Mouse (Mus musculus) sigmoid colon, adult 10 weeks (tissue): Measurements from ENCODE around the gene Lipa. TPM values are rescaled to one million over a fixed set of nuclear protein-coding genes. Genes with fewer than 3 reads are reported as not detected.

Experiments used
- polyA plus RNA-seq: library from polyadenylated mRNA; stranded (reverse); fragments of 350-450 nt; fragmentation: Illumina TruSeq; extraction: RNeasy Lipid Tissue Mini Kit (QIAGEN cat#74804); gene quantifications from one replicate; pipeline ENCODE4 v1.2.3, GENCODE M21; 2014; ENCODE audit warnings: low read depth, low replicate concordance

Lipa gene
- polyA plus RNA-seq, result 65.5 TPM

DNA sequence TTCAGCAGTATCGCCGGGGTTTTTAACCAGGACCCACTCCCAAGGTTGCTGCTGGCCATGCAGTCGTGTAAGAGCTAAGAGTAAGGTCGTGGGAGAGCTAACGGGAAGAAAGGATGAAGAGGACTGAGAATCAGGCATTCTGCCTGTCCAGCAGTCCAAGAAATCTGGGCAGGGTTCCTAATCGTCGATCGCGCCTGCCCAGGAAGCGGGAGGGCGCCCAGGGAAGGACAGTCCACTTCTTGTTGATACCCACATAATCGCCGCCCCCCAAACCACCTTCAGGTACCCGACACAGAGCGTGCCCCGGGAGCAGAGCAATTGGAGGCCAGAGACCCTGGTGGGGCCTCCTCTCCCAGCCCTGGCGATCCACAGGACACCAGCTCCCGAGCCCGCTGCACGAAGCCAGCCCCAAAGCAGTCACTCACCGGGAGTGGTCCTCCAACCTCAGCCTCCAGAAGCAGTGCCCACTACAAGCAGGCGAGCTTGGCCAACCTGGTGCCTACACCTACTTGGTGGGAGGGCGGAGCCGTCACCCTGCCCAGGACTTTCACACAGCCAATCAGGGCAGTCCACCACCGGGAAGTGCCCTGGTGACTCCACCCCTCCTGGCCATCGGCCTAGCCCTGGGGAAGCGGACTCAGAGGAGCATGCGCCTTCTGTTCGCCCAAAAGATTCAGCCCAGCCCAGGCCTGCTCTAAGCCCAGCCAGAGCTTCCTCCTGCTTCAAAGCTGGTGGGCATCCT is at the start of gene Lipa:
TSS of gene Lipa (minus strand) at position 534 of the 742 bp plus-strand sequence.

DNA sequence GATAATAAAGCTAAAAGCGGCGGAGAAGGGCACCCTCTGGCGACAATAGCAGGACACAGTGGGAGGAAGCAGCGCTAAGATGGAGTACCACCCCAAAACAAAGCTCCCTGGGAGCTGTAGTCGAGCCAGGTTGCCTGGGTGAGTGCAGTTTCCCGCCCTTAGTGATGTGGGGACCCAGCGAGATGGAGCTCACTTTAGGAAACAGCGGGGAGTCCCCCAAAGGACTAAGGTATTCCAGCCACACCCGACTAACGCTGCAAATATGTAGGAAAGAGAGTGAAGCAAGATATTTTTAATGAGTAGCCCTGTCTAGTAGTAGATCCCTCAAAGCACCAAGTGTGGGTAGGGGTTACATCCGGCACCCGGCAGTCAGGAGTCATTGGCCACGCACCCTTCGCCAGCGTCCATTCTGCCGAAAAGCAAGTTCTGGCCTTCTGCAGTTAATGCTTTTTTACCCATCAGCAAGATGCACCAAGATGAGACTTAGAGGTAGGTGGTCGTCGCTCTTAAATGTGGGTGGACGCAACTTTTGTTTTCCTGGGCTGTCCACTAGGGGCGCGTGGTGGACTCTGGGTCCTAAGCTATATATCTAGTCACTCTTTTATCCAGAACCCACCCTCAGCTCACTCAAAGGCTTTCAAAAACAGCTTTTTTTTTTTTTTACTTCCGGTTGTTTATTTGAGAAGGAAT is 23.4 kb upstream of the Lipa start, which contains the start of gene Ifit2:
TSS of gene Ifit2 (plus strand) at position 161 of the 690 bp plus-strand sequence.

DNA sequence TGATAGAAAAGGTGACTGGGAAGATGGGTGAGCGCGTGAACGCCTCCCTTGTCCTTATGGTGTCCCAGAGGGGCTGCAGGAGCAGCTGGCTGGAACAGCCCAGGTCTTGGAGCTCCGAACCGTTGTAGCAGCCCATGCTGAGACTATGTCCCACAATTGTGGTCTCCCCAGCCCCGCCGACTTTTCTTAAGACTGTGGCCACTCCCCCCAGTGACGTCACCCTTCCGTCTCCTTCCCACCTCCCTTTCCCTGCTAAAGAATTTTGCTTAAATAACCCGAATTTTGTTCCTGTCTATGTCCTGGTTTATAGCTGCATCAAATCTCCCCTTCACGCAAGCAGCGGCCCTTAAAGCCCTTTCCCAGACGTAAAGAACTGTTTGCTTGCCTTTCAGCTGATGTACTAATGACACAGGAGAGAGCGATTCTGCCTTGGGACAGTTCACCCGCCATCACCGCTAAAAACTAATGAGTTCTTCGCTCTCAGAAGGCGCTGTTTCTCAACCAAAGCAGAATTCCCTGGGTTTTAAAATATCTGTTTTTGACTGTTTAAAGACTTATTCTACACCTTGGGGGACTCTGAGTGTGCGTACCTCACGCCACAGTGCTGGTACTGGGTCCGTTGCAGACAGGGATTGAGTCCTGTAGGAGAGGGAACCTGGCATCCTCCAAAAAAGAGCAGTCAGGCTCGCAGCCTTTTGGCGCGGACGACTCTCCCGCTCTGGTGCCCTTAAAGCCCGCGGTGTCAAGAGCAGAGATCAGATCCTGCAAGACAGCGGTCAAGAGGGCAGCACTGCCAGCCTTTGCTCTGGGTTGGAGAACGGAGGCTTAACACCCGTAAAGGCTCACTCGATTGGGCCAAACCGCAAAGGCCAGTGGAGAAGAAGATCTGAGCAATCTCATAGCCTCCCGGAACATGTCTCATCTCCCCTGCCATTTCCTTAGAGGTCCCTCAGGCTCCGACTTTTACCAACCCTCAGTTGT is 52.0 kb downstream of the Lipa start, which contains the start of gene Ch25h:
TSS of gene Ch25h (minus strand) at position 174 of the 981 bp plus-strand sequence.

Other genes starting within 250 kb of the Lipa start
- 38.1 TPM for gene Fas, start 236.8 kb downstream of the Lipa start, polyA plus RNA-seq
- 2.9 TPM for gene Ch25h, start 52.3 kb downstream of the Lipa start, polyA plus RNA-seq
- 27.3 TPM for gene Ifit2, start 23.2 kb upstream of the Lipa start, polyA plus RNA-seq
- 13.4 TPM for gene Ifit3, start 56.1 kb upstream of the Lipa start, polyA plus RNA-seq
- 670 TPM for gene Ifit1bl1, start 74.5 kb upstream of the Lipa start, polyA plus RNA-seq
- 6.4 TPM for gene Ifit3b, start 80.5 kb upstream of the Lipa start, polyA plus RNA-seq
- gene Ifit1bl2, start 113.3 kb upstream of the Lipa start, polyA plus RNA-seq, result 25.4 TPM
- 32.0 TPM for gene Ifit1, start 113.4 kb upstream of the Lipa start, polyA plus RNA-seq
- gene Slc16a12, start 219.8 kb upstream of the Lipa start, polyA plus RNA-seq, result 15.1 TPM